9 mouse cellular contexts compared by ENCODE assay signal in genomic region chr4:55057666-55058455, GRCm38 (mm10).
DNase-seq lines count a peak whose midpoint lies in the region; ATAC-seq lines count a peak whose summit lies in the region.
"Had no signal": no experiment of that assay in that cellular context is flagged by ENCODE, and none has a peak within 500 bp of the region (broad histone marks: within the 10 kb centered on the region; RNA-seq: fewer than 3 reads in every experiment).

No protein-coding gene starts in this region.

- no peak for ATAC-seq in embryonic facial prominence, embryonic 13.5 days (ENCODE audit: insufficient number of reproducible peaks, insufficient read depth, low FRiP score, low TSS enrichment, low read depth)
- peak; percentile 59; the same call in 1 of the 2 replicates for ATAC-seq in lung, embryonic 16.5 days (ENCODE audit: low read depth)
- ATAC-seq in megakaryocyte-erythroid progenitor cell, adult 5-6 weeks (replicated peaks; ENCODE audit: low FRiP score, low TSS enrichment, poor library complexity, severe bottlenecking): no peak
- ATAC-seq in erythroid progenitor cell, adult 5-6 weeks (replicated peaks; ENCODE audit: low FRiP score, poor library complexity, severe bottlenecking): no peak
- no peak for ATAC-seq in liver, embryonic 11.5 days (replicated peaks; ENCODE audit: low FRiP score)

- H3K4me2 ChIP-seq in embryonic facial prominence, embryonic 13.5 days: no peak overlapping the region
- no peak overlapping the region for H3K4me2 ChIP-seq in lung, embryonic 16.5 days (ENCODE audit: low read depth, low read length)
- no peak overlapping the region for H3K4me2 ChIP-seq in liver, embryonic 11.5 days
- H3K4me2 ChIP-seq: midbrain, embryonic 12.5 days had no signal

- no peaks in the 10 kb centered on the region for H3K27me3 ChIP-seq in embryonic facial prominence, embryonic 13.5 days
- no peaks in the 10 kb centered on the region for H3K27me3 ChIP-seq in embryonic facial prominence, embryonic 10.5 days (replicated peaks; ENCODE audit: low read depth, poor library complexity, severe bottlenecking)
- no peaks in the 10 kb centered on the region for H3K27me3 ChIP-seq in lung, embryonic 16.5 days (ENCODE audit: control insufficient read depth, insufficient read depth, low read depth, low read length)
- no peaks in the 10 kb centered on the region for H3K27me3 ChIP-seq in liver, embryonic 11.5 days (replicated peaks; ENCODE audit: control insufficient read depth, insufficient read depth, low read length)
- H3K27me3 ChIP-seq: midbrain, embryonic 12.5 days had no signal

- H3K4me1 ChIP-seq in embryonic facial prominence, embryonic 13.5 days: peaks cover 13% of the 10 kb centered on the region
- H3K4me1 ChIP-seq in embryonic facial prominence, embryonic 10.5 days: no peaks in the 10 kb centered on the region
- 0 out of 2 replicates have a peak, but pooled peaks cover 3% of the 10 kb centered on the region for H3K4me1 ChIP-seq in lung, embryonic 16.5 days (replicated peaks; ENCODE audit: control insufficient read depth, insufficient read depth, low read length)
- no peaks in the 10 kb centered on the region for H3K4me1 ChIP-seq in liver, embryonic 11.5 days (replicated peaks; ENCODE audit: control insufficient read depth, insufficient read depth, low read length)
- H3K4me1 ChIP-seq: midbrain, embryonic 12.5 days had no signal

- H3K4me3 ChIP-seq in embryonic facial prominence, embryonic 13.5 days: no peak overlapping the region
- no peak overlapping the region for H3K4me3 ChIP-seq in embryonic facial prominence, embryonic 10.5 days
- H3K4me3 ChIP-seq in lung, embryonic 16.5 days (ENCODE audit: low read length): no peak overlapping the region
- H3K4me3 ChIP-seq in liver, embryonic 11.5 days (ENCODE audit: low read depth, low read length): no peak overlapping the region
- H3K4me3 ChIP-seq: midbrain, embryonic 12.5 days had no signal

- no peak for DNase-seq in embryonic facial prominence, embryonic 10.5 days (ENCODE audit: low spot score)
- peak; percentile 24 for DNase-seq in urinary bladder, postnatal 14 days (ENCODE audit: low spot score)
- no peak for DNase-seq in urinary bladder, adult 2 months (ENCODE audit: low spot score)
- no peak for DNase-seq in liver, embryonic 11.5 days (ENCODE audit: low spot score)

- no peak overlapping the region for H3K9ac ChIP-seq in embryonic facial prominence, embryonic 13.5 days
- H3K9ac ChIP-seq in lung, embryonic 16.5 days (ENCODE audit: low read length): no peak overlapping the region
- H3K9ac ChIP-seq in liver, embryonic 11.5 days (ENCODE audit: low read depth, low read length): no peak overlapping the region
- H3K9ac ChIP-seq: midbrain, embryonic 12.5 days had no signal

- H3K36me3 ChIP-seq in embryonic facial prominence, embryonic 13.5 days: peaks cover 62% of the 10 kb centered on the region
- H3K36me3 ChIP-seq in embryonic facial prominence, embryonic 10.5 days (replicated peaks): peaks cover 99% of the 10 kb centered on the region
- peaks cover 17% of the 10 kb centered on the region; the same call in 1 of the 2 replicates for H3K36me3 ChIP-seq in lung, embryonic 16.5 days (ENCODE audit: control insufficient read depth, insufficient read depth, low read length)
- H3K36me3 ChIP-seq in liver, embryonic 11.5 days (ENCODE audit: control insufficient read depth, insufficient read depth, low read length): no peaks in the 10 kb centered on the region

- H3K9me3 ChIP-seq in embryonic facial prominence, embryonic 13.5 days: no peaks in the 10 kb centered on the region
- no peaks in the 10 kb centered on the region for H3K9me3 ChIP-seq in embryonic facial prominence, embryonic 10.5 days
- no peaks in the 10 kb centered on the region for H3K9me3 ChIP-seq in lung, embryonic 16.5 days (ENCODE audit: control insufficient read depth, low read length)
- H3K9me3 ChIP-seq in liver, embryonic 11.5 days (ENCODE audit: control insufficient read depth, low read length): no peaks in the 10 kb centered on the region
- H3K9me3 ChIP-seq: midbrain, embryonic 12.5 days had no signal

- H3K27ac ChIP-seq in embryonic facial prominence, embryonic 13.5 days: peak overlapping the region; percentile 44; the same call in 1 of the 2 replicates
- H3K27ac ChIP-seq in embryonic facial prominence, embryonic 10.5 days (replicated peaks): no peak overlapping the region
- H3K27ac ChIP-seq in lung, embryonic 16.5 days (ENCODE audit: low read length): no peak overlapping the region
- no peak overlapping the region for H3K27ac ChIP-seq in liver, embryonic 11.5 days (ENCODE audit: low read depth, low read length)
- H3K27ac ChIP-seq: midbrain, embryonic 12.5 days had no signal

- 75% methylated on average over 10 of the region's 10 CpGs for WGBS in embryonic facial prominence, embryonic 13.5 days
- WGBS in embryonic facial prominence, embryonic 10.5 days: 91% methylated on average over 10 of the region's 10 CpGs
- WGBS in lung, embryonic 16.5 days: 73% methylated on average over 10 of the region's 10 CpGs
- 82% methylated on average over 10 of the region's 10 CpGs for WGBS in liver, embryonic 11.5 days
